Mouse (Mus musculus) embryonic facial prominence, embryonic 11.5 days (tissue): ENCODE measurements around the gene Tbx5. TPM values are rescaled to one million over a fixed set of nuclear protein-coding genes. Genes with fewer than 3 reads are reported as not detected.

Experiments used
- ATAC-seq: fragments of 200-750 bp; cut with Nextera tagmentation; replicated peaks from 2 replicates; pipeline ENCODE4 v1.8.0; 2017; ENCODE audit warnings: low read depth; ENCODE audit not compliant: insufficient number of reproducible peaks, low FRiP score, low TSS enrichment
- DNase-seq: peaks from one replicate; pipeline ENCODE4 v3.0.0-alpha.2; 2015; ENCODE audit warnings: low spot score
- H3K27ac ChIP-seq: fragments of 300-500 bp; sonication (generic); replicated peaks from 2 replicates; pipeline ENCODE4 v1.5.1; 2014; ENCODE audit warnings: mild to moderate bottlenecking, low read depth, low read length, control low read depth
- H3K27me3 ChIP-seq: fragments of 300-500 bp; sonication (generic); 2 replicates; pipeline ENCODE4 v1.6.1; 2014; ENCODE audit warnings: mild to moderate bottlenecking, low read length, moderate library complexity, mixed read lengths; ENCODE audit not compliant: control insufficient read depth, insufficient read depth
- H3K36me3 ChIP-seq: fragments of 300-500 bp; sonication (generic); replicated peaks from 2 replicates; pipeline ENCODE4 v1.6.1; 2014; ENCODE audit warnings: low read depth, mild to moderate bottlenecking, low read length, moderate library complexity, mixed read lengths; ENCODE audit not compliant: control insufficient read depth, insufficient read depth
- H3K4me1 ChIP-seq: fragments of 300-500 bp; sonication (generic); 2 replicates; pipeline ENCODE4 v1.6.1; 2014; ENCODE audit warnings: low read length, mixed read lengths; ENCODE audit not compliant: control insufficient read depth, insufficient read depth
- H3K4me2 ChIP-seq: fragments of 300-500 bp; sonication (generic); 2 replicates; pipeline ENCODE4 v1.6.1; 2014; ENCODE audit warnings: low read depth, mild to moderate bottlenecking, control low read depth, low read length, moderate library complexity
- H3K4me3 ChIP-seq: fragments of 300-500 bp; sonication (generic); 2 replicates; pipeline ENCODE4 v1.5.1; 2014; ENCODE audit warnings: low read depth, low read length, control low read depth
- H3K9ac ChIP-seq: fragments of 300-500 bp; sonication (generic); replicated peaks from 2 replicates; pipeline ENCODE4 v1.6.1; 2014; ENCODE audit warnings: mild to moderate bottlenecking, control low read depth, low read length
- H3K9me3 ChIP-seq: fragments of 300-500 bp; sonication (generic); replicated peaks from 2 replicates; pipeline ENCODE4 v1.6.1; 2016; ENCODE audit warnings: mild to moderate bottlenecking, low read length, inconsistent platforms, mixed read lengths; ENCODE audit not compliant: control insufficient read depth
- WGBS: fragments of 180-500 bp; shearing (Covaris S2); extraction: QIAGEN DNeasy Blood & Tissue Kit; methylation state at CpG from one replicate; pipeline ENCODE4 v1.1.7; 2014; 5-methylcytosine and 5-hydroxymethylcytosine counted together
- polyA plus RNA-seq: library from polyadenylated mRNA; unstranded; fragments of >200 nt; fragmentation: Nextera tagmentation; extraction: Ambion mirVana; gene quantifications from 2 replicates; pipeline ENCODE4 v1.2.1, GENCODE M21; 2014

Gene Tbx5
- polyA plus RNA-seq, 1 experiment from 2014 or later = 0.55 TPM

DNA sequence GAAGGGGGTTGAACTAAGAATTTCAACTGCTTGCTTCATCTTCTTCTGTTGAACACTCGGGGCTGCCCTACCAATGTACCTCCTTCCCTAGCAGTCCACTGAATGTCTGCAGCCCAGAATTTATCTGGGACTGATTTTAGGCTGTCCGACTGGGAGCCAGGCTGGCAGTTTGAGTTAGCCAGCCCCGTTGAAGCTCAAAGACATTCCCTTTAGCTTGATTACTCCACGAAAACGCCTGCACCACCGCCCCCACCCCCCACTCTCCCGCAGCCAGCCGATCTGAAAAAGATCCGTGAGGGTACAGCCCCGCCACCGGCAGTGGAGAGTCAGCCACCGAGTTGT is 3.4 kb downstream of the Tbx5 start:
- peak; percentile 33 for DNase-seq
- no peak for ATAC-seq
- Histone ChIP-seq H3K9ac (no peak overlapping the region), H3K4me1 (peaks cover 6% of the 10 kb centered on the region; the same call in 1 of the 2 replicates), H3K4me3 (no peak overlapping the region), H3K4me2 (no peak overlapping the region), H3K27ac (no peak overlapping the region), H3K27me3 (peaks cover 82% of the 10 kb centered on the region), H3K9me3 (no peaks in the 10 kb centered on the region), H3K36me3 (no peaks in the 10 kb centered on the region)
- WGBS = 0% methylated on average over 12 of the region's 12 CpGs

DNA sequence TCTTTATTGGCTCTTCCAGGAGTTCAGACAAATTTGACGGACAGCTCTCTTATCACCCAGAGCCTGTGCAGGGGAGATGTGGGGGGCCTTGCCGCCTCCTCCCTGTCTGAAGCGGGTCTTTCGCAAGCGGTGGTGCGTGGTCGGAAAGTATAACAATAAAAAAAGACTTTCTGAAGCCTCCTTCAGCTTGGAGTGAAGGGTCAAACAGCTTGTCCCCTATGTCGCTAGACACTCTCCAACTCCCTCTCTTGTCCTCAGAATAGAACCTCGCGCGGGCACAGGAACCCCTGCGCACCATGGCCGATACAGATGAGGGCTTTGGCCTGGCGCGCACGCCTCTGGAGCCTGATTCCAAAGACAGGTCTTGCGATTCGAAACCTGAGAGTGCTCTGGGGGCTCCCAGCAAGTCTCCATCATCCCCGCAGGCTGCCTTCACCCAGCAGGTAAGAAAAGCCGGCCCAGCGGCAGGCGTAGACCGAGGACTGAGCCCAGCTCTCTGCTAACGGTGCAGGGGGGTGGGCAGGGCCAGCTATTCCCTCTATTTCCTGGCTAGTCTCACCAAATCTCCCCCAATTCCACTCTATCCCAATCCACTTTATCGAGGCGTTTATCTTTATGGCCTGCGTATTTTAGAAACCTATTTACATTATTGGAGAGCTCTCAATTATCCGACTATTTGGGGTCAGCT is 4.3 kb downstream of the Tbx5 start:
- DNase-seq (peak; percentile 27), ATAC-seq (no peak)
- Histone ChIP-seq H3K4me1 (no peaks in the 10 kb centered on the region), H3K9ac (no peak overlapping the region), H3K4me2 (no peak overlapping the region), H3K9me3 (no peaks in the 10 kb centered on the region), H3K27ac (no peak overlapping the region), H3K27me3 (peaks cover 81% of the 10 kb centered on the region), H3K36me3 (no peaks in the 10 kb centered on the region), H3K4me3 (no peak overlapping the region)
- under 1% methylated on average over 28 of the region's 28 CpGs for WGBS

GRCm38 (mm10) chr5:119837306-119837675 is 4.8 kb downstream of the Tbx5 start:
- Histone ChIP-seq H3K4me1 (no peaks in the 10 kb centered on the region), H3K4me2 (no peak overlapping the region), H3K36me3 (no peaks in the 10 kb centered on the region), H3K27ac (no peak overlapping the region), H3K9me3 (no peaks in the 10 kb centered on the region), H3K9ac (no peak overlapping the region), H3K4me3 (no peak overlapping the region), H3K27me3 (peaks cover 83% of the 10 kb centered on the region)
- peak; percentile 15 for DNase-seq
- ATAC-seq = no peak
- WGBS = under 1% methylated on average over 19 of the region's 19 CpGs

- no peaks in the 10 kb centered on the region for H3K36me3 ChIP-seq
- H3K27ac ChIP-seq = no peak overlapping the region
- ATAC-seq (no peak), DNase-seq (peak; percentile 10)
- H3K9me3 ChIP-seq = no peaks in the 10 kb centered on the region
- WGBS = 8% methylated on average over 3 of the region's 3 CpGs
- H3K4me3 ChIP-seq = no peak overlapping the region
- H3K27me3 ChIP-seq = peaks cover 85% of the 10 kb centered on the region
- no peak overlapping the region for H3K4me2 ChIP-seq
- H3K4me1 ChIP-seq = no peaks in the 10 kb centered on the region
- H3K9ac ChIP-seq = no peak overlapping the region
Measured at GRCm38 (mm10) chr5:119837861-119838260, 5.4 kb downstream of the Tbx5 start.

GRCm38 (mm10) chr5:119838441-119838840 is 6.0 kb downstream of the Tbx5 start:
- Histone ChIP-seq H3K4me1 (no peaks in the 10 kb centered on the region), H3K4me3 (no peak overlapping the region), H3K4me2 (no peak overlapping the region), H3K36me3 (no peaks in the 10 kb centered on the region), H3K27ac (no peak overlapping the region), H3K9me3 (no peaks in the 10 kb centered on the region), H3K27me3 (peaks cover 86% of the 10 kb centered on the region), H3K9ac (no peak overlapping the region)
- 0% methylated on average over 7 of the region's 7 CpGs for WGBS
- ATAC-seq (no peak), DNase-seq (peak; percentile 15)

- Histone ChIP-seq H3K4me3 (no peak overlapping the region), H3K27me3 (peaks cover 84% of the 10 kb centered on the region), H3K9me3 (no peaks in the 10 kb centered on the region), H3K4me1 (no peaks in the 10 kb centered on the region), H3K4me2 (no peak overlapping the region), H3K27ac (no peak overlapping the region), H3K9ac (no peak overlapping the region), H3K36me3 (no peaks in the 10 kb centered on the region)
- DNase-seq (peak; percentile 16), ATAC-seq (no peak)
- WGBS = under 1% methylated on average over 16 of the region's 16 CpGs
Measured at GRCm38 (mm10) chr5:119839156-119839555, 6.7 kb downstream of the Tbx5 start.

- peaks cover 82% of the 10 kb centered on the region for H3K27me3 ChIP-seq
- H3K4me2 ChIP-seq = no peak overlapping the region
- ATAC-seq (no peak), DNase-seq (peak; percentile 24)
- H3K27ac ChIP-seq = no peak overlapping the region
- no peak overlapping the region for H3K9ac ChIP-seq
- no peaks in the 10 kb centered on the region for H3K9me3 ChIP-seq
- no peak overlapping the region for H3K4me3 ChIP-seq
- no peaks in the 10 kb centered on the region for H3K36me3 ChIP-seq
- under 1% methylated on average over 34 of the region's 34 CpGs for WGBS
- H3K4me1 ChIP-seq = no peaks in the 10 kb centered on the region
Measured at GRCm38 (mm10) chr5:119839616-119840368, 7.3 kb downstream of the Tbx5 start.

GRCm38 (mm10) chr5:119840404-119840803 is 7.9 kb downstream of the Tbx5 start:
- Histone ChIP-seq H3K36me3 (no peaks in the 10 kb centered on the region), H3K4me3 (no peak overlapping the region), H3K27me3 (peaks cover 82% of the 10 kb centered on the region), H3K4me1 (no peaks in the 10 kb centered on the region), H3K27ac (no peak overlapping the region), H3K9me3 (no peaks in the 10 kb centered on the region), H3K9ac (no peak overlapping the region), H3K4me2 (no peak overlapping the region)
- peak; percentile 75 for DNase-seq
- ATAC-seq = no peak
- 0% methylated on average over 7 of the region's 7 CpGs for whole genome bisulfite sequencing
